Mouse (Mus musculus): ENCODE data around the gene Bola3.

Bola3 gene

GRCm38 (mm10) chr6:83396711-83397110 lies 47.8 kb downstream of the Bola3 start:
- no peak for DNase-seq

GRCm38 (mm10) chr6:83397728-83398127 lies 48.8 kb downstream of the Bola3 start:
- DNase-seq: no peak

DNA sequence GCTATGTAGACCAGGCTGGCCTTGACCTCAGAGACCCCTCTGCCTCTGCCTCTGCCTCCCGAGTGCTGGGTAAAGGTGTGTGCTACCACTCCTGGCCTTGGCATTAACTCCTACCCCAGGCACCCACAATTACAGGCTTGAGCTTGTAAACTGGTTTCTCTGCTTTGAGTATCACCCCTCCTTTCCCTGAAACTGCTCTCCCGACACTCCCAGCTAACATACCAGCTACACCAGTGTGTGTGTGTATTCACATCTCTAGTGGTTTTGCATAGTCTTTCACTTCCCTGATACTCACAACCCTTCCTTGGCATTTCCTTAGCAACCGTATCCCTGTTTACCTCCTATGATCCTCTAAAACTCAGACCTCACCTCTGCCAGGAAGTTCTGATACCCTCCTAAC lies 50.8 kb downstream of the Bola3 start:
- DNase-seq: no peak

GRCm38 (mm10) chr6:83403481-83403880 lies 54.5 kb downstream of the Bola3 start:
- DNase-seq: no peak

DNA sequence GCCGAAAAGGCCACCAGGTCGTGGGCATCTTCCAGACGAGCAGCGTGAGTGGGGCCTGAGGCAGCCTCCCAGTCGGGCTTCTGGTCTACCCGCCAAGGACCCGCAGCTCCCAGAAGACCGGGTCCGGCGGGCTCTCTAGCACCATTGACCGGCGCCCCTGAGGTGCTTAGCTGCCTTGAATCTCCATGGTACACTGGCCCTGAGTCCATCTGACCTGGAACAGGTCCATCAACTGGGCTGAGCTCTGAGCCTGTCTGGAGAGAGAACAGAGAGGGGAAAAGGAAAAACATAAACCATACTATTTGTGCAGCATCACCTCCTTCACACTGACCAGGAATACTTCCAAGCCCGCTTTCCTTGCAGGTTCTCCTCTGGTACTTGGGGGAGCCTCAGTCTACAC lies 55.6 kb downstream of the Bola3 start:
- peak; percentile 43 for DNase-seq

- no peak for DNase-seq
Observed at GRCm38 (mm10) chr6:83405511-83406064, 56.6 kb downstream of the Bola3 start.

DNA sequence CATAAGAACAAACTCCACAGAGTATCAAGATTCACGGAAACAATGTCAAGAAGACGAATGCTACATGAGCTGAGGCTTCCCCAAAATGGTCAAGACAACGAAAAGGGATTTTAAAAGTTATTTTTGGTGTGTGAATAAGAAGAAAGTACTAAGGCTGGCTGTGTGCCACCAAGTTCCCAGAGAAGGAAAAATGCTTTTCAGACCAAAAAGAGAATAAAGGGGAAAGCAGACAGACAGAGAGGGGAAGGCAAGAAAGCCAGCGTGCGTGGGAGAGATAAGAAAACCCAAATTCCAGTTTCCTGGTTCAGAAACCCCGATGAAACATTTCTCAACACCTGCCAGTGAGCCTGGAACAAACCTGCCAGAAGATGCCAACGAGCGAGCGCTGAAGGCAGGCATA lies 59.6 kb downstream of the Bola3 start:
- no peak for DNase-seq
